Mouse (Mus musculus) brain, embryonic 18.5 days (tissue): ENCODE data around the gene Brox.

Experiments used
- DNase-seq: peaks from one replicate; pipeline ENCODE4 v3.0.0-alpha.2; 2012; ENCODE audit warnings: low read depth, low spot score

Brox gene

GRCm38 (mm10) chr1:183272867-183273818 is 23.9 kb downstream of the Brox start:
- DNase-seq, result peak; percentile 20

- DNase-seq, result no peak
Measured at GRCm38 (mm10) chr1:183267666-183268065, 29.4 kb downstream of the Brox start.

- no peak for DNase-seq
Measured at GRCm38 (mm10) chr1:183265921-183266467, 31.1 kb downstream of the Brox start.

- DNase-seq, result no peak
Measured at GRCm38 (mm10) chr1:183264145-183265008, 32.7 kb downstream of the Brox start.

GRCm38 (mm10) chr1:183252574-183252973 is 44.5 kb downstream of the Brox start:
- DNase-seq, result peak; percentile 18

GRCm38 (mm10) chr1:183251818-183252217 is 45.3 kb downstream of the Brox start:
- DNase-seq, result no peak

GRCm38 (mm10) chr1:183250612-183251011 is 46.5 kb downstream of the Brox start:
- no peak for DNase-seq

GRCm38 (mm10) chr1:183248144-183248543 is 48.9 kb downstream of the Brox start:
- no peak for DNase-seq

- no peak for DNase-seq
Measured at GRCm38 (mm10) chr1:183243293-183243692, 53.8 kb downstream of the Brox start.

- DNase-seq, result no peak
Measured at GRCm38 (mm10) chr1:183237901-183238300, 59.2 kb downstream of the Brox start.

GRCm38 (mm10) chr1:183236460-183236859 is 60.6 kb downstream of the Brox start:
- no peak for DNase-seq

- DNase-seq, result no peak
Measured at GRCm38 (mm10) chr1:183233679-183234174, 63.3 kb downstream of the Brox start.

- DNase-seq, result no peak
Measured at GRCm38 (mm10) chr1:183232985-183233678, 63.9 kb downstream of the Brox start.

- DNase-seq, result no peak
Measured at GRCm38 (mm10) chr1:183227469-183227868, 69.6 kb downstream of the Brox start.
